Mouse (Mus musculus) cerebellum, adult 11 months (tissue): ENCODE data around the gene Krba1.

Source experiments
- DNase-seq: peaks from one replicate; pipeline ENCODE4 v3.0.0; 2022

Krba1 gene

DNA sequence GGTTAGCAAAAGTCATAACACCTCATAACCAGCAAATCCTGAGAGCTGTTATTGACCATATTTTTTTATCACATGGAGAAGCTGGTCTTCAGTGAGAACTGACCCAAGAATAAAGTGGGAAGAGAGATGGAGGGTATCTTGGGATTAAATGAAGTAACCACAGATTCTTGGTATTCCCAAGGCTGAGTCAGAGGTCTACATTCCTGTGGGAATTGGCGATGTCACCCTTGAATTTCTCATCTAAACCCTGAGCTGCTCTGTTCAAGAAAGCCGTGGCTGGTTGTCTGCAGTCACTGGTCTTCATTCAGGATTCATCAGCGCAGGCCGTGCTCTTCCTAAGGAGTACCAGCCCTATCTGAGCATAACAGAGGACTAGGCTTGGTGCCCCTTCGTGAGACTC lies 31.6 kb downstream of the Krba1 start:
- DNase-seq, result no peak

DNA sequence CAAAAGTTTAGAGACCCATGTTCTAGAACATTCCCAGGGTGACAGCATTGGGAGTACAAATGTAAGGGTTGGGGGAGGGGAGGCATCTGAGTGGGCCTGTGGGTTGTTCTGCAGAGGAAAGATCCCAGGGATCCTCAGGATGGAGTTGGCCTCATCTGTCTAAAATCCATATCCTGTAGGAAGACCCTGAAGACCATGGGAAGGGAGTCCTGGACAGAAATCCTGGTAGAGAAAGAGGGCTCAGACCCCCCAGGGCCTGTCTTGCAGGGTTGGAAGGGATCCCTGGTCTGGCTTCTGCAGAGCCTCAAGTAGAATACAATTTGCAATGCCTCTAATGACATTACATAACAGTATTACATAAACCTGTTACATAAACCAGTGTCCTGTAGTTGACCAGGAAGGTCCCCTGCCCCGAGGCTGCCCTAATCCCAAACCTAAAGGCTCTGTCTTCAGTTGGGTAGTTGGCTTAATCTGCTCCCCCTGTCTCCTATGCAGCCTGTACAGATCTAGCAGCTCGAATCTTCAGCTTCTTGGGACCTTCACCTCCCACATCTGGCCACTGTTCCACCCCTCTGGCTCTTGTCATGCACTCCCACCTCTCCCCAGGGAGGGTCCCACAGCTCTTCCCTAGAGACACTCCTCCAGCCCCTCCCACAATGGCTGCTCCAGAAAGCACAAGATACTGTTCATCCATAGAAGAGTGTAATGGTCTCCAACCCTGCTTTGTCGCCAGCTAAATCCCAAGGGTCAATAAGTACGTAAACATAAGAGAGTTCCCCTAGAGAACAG lies 33.6 kb downstream of the Krba1 start:
- DNase-seq, result peak; percentile 47

DNA sequence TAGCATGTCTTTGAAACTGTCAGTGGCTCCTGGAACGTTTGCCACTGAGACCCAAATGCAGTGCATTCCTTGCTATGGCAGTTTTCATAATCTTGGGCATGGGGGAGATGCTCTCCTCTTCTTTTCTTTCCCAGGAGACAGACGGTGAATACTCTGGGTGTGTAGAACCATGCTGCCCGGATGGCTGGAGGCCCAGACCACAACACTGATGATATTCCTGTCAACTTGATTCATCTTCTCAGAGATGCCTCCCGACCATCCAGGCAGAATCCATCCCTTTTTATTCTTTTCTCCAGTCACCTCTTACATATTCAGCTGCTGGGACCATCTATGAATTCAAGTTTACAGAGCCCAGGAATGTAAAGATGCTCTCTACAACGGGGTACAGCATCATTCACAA lies 35.4 kb downstream of the Krba1 start:
- no peak for DNase-seq

DNA sequence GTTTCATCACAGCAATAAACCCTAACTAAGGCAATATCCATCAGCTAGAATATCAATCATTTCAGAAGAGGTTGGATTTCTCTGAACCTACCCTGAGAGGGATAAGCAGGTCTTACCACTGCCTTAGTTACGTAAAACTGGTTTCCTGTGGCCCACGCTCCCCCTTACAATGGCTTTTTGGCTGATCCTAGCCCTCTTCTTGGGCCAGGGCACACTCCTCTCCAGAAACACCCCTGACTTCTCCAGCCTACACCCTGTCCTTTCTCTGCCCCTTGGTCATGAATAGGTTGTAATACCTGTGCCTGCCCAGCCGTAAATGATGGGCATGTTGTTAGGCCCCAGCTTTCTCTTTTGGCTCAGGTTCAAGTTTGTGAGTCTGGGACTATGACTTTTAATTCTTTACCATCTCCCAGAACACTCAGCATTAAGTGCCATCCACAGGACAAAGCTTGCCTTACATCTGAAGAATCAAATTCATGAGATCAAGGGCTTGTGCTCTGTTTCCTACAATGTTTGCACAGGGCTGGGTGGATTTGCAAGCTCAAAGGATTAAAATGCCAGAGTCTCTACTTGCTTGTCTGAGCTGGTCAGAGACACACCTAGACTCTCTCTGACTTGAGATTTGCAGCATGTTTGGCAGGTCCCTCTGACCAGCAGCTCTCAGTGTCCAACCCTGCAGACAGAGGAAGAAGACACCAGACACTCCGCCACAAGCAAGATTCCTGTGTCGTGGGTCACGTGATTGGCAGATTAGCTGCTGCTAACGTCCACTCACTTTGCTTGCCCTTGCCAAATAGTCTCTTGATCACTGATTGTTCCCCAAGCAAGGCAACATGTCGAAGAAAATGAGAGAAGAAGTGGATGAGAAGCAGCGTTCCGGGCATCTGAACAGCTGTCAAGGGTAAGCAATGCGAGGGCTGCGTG lies 37.8 kb downstream of the Krba1 start:
- no peak for DNase-seq

DNA sequence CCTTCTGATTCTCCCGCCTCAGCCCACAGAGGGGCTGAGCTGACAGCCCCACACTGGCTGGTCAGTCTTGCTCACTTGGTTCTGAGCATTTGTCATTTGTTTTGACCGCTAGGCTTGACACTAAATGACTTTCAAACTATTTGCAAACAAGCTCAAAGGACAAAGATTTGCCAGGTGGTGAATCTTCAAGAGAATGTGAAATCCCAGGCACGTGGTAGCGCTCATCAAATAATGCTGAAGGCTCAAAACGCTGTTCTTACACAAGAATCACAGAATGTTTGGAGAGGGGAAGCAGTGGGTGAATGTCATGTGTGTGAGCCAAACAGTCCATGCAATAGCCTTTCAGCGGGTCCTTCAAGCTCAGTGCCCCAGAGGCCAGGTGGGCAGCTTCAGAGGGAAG lies 39.3 kb downstream of the Krba1 start:
- DNase-seq, result no peak

DNA sequence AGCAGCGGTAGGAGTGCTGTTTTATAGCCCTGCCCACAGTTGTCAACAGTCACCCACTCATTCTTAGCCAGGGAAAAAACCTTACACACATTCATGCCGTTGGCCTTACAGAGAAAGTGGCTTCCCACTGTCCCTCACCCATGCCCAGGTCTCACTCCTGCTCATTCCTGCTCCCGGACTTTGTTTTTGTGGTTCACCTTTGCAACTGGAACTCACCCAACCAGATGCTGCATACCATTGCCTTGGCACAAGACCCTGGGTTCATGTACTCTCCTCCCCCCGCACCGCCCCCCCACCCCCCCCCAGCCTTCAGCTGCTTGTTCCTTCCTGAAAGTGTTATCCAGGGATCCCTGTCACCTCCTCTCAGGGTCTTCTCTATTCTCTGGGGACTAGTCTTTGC lies 39.7 kb downstream of the Krba1 start:
- no peak for DNase-seq

DNA sequence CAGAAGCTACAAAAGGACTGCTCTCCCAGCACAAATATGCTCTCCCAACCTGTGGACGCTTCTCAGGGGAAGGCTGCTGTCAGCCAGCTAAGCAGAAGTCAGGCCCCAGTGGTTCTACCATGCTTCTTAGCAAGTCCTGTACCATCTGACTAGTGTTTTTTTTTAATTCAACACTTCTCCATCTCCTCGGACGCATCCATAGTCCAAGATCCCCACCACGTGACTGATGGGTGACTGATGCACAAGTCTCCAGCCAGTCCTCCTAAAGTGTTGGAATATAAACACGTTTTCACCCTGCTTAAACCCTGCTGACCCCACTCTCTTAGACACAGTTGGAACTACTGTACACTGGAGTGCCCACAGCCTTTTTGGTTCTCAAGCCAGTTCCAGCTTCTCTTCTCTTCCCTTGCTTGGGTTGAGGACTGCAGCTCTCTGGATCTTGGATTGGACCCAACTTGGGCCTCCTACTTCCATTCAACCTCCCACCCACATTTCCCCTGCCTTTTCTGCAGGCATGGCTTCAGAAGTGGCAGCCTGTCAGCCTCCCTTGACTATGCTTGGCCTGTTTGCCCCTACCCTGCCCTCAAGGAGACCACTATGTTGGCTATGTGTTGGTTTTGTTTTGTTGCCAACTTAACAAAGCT lies 40.4 kb downstream of the Krba1 start:
- DNase-seq, result no peak

DNA sequence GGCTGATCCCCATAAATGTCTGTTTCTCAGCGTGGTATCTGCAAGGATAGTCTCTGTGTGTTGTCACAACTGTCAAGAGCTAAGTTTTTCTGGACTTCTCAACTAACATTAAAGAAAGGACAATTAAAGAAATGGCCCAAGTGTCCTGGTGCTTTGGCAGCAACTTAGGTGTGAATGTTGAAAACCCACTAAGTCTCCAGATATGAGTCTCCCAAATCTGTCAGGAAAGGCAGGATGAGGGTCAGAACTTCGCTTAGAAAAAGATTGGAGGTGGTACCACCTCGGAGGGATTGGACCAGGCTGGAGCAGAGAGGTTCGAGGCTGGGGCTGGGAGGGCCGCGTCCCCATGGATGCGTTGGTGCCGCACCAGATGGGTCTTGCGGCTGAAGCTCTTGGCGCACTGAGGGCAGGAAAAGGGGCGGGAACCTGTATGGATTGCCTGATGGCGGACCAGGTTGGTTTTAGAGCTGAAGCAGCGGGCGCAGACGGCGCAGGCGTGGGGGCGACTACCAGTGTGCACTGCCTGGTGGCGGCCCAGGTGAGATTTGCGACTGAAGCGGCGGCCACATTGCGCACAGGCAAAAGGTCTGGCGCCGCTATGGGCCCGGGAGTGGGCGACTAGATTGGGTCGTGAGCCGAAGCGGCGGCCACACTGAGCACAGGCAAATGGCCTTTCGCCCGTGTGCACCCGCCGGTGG lies 42.4 kb downstream of the Krba1 start:
- no peak for DNase-seq

DNA sequence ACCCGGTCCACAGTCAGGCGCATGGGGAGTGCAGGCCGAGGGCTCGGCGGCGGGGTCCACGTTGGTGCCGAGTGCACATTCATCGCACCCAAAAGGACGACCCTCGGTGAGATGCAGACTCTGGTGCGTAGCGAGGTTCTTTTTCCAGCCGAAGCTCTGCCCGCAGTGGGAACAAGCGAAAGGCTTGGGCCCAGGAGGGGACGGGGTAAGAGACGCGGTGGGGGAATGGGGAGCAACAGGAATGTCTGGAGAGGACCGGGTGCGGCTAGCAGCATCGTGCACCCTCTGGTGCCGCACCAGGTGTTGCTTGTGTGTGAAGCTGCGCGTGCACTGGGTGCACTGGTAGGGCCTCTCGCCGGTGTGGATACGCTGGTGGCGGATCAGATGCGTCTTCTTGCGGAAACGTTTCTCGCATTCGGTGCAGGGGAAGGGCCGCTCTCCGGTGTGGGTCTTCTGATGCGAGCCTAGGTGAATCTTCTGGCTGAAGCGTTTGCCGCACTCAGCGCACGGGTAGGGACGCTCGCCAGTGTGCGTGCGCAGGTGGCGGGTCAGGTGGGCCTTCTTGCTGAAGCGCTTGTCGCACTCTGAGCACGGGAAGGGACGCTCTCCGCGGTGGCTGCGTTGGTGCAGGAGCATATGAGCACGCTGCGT lies 43.2 kb downstream of the Krba1 start:
- DNase-seq, result no peak

DNA sequence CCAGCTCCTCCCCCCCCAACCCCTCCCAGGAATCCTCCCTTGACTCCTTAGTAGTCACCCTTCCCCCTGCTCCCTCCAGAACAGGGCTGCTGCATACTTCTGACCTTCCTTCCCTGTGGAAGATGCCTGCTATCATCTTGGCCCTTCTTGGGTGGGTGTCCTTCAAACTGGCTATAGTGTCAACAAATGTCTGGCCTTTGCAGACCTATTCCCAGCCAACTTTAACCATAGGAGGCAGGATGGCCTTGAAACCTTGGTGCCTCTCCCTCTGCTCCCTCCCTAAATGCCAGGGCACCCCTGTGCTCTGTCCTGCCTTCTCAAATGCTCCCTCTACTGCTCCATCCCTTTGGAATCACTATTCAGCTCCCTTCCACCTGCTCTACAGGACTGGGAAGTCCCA lies 44.3 kb downstream of the Krba1 start:
- DNase-seq, result no peak

DNA sequence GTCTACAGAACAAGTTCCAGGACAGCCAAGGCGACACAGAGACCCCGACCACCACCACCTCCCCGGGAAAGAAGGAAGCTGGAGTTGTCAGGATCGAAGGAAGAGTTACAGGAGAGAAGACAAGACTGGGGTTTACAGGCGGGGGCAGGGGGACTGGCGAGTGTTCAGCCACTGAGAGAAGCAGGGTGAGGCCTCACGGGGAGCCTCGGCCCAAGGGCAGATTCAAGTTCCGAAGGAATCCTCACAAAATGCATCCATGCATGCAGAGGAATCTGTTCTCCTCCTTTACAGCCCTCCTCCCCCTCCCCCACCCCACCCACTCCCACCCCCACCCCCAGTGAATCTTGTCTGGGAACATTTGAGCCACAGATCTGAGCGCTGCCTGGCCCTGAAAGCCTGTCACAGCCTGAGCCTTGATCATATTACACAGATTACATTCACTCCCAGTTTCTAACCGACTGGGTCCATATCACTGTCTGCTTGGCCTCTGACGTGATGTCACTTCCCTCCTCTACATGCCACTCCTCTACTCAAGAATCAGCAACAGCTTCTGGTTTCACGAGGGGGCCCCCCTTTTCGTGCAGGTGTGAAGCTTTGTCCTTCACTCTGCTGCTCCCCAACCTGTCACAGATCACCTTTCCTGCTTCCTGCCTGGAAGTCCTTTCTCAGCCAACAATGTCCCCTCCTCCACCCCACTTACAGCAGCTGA lies 45.1 kb downstream of the Krba1 start:
- no peak for DNase-seq

DNA sequence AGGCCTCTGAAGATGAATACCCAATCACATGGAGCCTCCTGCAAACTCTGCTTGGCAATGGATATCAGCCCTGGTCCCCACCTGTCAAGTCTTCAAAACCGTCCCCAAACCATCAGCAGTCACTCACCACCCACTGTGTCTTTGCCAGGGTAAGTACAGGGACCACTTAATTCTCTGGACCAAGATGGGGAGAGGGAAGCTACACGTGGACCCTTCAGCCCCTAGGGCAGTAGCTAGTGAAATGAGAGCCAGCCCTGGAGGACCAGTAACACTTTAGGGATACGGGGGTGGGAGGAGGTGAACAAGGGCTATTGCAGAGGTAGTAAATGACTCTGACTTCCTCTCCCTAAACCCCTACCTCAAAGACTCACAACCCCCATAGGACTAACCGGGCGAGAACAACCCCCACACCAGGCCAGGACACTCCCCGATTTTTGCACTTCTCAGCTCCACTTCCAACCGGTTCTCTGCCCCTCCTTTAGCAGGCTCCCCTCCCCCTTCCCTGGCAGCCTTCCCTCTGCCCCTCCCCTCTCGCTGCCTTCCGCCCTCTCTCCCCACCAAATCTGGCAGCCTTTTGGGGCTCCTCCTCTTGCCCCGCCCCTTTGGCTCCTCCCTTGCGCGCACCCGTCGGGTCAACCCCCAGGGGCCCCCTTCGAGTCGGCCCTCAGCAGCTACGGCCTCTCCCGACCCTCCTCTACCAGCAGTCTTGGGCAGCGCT lies 48.4 kb downstream of the Krba1 start:
- DNase-seq, result peak; percentile 90

DNA sequence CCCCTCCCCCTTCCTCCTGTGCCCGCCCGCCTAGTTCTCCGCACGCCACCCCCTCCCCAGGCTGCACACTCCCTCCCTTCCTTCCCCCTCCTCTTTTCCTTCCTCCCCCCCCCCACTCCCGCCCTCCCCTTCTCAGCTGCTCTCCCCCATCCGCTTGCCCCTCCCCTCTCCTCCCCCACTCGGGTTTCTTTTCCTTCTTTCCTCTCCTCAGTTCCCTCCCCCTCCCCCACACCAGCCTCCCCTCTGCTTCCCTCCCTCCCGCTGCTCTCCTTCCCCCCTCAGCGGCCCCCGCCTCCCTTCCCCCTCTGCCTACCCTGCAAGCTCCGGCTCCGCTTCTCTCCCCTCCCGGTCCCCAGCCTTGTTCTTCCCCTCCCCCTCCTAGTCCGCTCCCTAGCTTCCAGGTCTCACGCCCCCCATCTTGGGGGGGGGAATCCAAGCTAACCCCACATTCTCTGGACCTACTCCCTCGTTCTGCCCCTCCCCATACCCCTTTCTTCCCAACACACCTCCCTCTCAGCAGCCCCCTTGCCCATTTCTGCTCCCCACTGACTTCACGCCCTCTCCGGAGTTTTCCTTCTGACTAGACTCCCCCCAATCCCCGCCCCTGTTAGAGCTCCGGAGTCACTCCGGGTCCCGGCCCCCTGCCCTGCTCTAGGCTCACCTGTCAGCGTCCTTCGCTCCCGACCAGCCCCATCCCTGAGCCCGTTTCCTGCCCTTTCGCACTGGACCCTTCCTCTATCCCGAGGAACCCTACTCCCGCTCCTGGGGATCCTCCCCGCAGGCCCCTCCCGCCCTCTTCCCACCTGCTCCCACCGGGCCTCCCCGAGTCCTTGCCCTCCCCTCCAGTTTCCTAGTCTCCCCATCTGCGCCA lies 49.2 kb downstream of the Krba1 start:
- DNase-seq, result peak; percentile 66

DNA sequence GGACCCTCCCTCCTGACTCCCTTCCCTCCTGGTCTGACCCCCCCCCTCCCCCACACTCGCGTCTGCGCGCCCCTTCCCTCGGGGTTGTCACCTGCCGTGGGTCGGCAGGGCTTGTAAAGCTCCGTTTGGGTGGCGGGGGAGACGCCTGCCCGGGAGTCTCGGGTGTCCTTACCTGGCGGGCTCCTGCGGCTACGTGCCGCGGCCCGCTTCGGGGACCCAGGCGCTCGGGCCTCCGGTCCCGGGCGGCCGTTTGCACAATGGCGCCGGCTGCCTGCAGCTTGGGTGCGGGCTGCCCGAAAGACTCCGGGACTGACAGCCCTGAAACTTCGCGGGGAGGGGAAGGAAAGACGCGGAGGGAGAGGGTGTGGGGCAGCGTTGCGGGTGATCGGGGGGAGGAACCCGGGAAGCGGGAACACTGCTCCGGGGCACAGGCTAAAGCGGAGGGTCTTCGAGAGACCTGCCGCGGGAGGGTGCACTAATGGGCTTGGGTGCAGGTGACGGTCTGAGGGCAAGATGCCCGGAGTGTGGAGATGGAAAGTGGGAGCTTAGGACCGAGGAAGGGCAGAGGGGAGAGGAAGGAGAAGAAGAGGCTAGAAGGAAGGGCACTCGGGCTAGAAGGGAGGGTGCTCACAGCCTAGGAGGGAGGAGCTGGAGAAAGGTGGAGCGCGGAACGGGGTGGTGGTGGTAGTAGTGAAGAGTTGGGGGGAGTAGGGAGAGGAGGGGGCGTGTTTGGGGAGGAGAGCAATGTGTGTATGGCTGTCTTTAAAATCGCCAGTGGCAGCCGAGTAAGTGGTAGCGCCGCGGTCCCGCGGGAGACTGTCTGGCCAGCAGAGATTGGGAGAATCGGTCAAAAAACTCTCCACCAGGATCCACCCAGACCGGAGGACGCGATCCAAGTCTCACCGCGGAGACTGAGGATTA lies 50.1 kb downstream of the Krba1 start, which contains the start of gene Zfp467:
TSS of gene Zfp467 (minus strand) at position 645 of the 921 bp plus-strand sequence.
- DNase-seq, result peak; percentile 71

DNA sequence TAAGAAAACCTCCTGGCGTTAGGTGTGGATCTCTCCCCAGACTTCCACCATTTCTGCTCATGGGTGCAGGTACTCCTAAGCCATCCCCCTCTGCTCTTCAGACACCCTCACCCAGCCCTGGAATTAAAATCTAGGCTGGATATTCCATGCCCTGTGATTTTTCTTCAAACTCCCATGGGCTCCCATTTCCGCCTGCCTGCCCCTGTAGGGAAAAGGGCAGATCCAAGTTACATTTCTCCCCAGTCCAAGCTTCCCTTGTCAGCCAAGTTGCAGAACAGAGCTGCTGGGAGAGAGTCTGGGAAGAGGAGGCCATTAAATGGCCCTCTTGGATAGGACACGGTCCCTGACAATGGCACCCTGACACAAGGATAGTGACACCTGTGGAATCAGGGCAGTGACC lies 50.9 kb downstream of the Krba1 start:
- DNase-seq, result no peak

DNA sequence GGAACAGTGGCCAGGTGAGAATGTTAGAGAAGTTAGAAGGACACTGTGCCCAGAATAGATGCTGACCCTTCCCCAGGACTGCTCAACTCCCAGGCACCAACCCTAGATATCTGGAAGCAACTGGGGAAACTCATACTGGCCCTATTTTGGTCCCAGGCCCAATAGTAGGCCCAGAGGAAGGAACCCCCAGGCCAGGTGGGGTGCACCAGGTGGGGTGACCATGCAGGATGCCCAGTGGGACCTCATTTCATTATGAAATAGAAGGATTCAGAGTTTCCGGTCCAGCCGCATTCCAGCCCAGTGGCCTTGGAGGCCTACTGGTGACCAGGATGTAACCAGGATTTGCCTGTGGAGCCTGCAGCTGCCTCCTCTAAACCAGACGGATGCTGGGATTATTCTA lies 51.5 kb downstream of the Krba1 start:
- no peak for DNase-seq

DNA sequence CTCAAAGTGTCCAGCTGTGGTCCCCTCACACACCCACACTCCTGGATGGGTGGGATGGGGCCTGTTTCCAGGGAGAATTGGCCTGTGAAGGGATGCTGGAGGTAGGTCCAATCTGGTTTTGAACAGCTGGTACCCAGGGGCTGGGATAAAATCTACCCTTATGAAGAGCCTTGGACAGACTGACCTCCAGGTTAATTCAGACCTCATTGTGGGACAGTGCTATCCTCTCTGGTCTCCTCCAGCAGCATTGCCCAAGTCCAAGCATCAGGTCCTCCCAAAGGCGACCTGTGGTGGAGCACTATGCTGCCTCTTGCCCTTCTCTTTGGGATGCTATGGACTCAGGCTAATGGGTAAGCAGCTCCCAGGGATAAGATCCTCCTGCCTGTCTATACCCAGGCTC lies 52.5 kb downstream of the Krba1 start, which contains the start of gene Sspo:
TSS of gene Sspo (plus strand) at position 301 of the 400 bp plus-strand sequence.
- DNase-seq, result no peak

DNA sequence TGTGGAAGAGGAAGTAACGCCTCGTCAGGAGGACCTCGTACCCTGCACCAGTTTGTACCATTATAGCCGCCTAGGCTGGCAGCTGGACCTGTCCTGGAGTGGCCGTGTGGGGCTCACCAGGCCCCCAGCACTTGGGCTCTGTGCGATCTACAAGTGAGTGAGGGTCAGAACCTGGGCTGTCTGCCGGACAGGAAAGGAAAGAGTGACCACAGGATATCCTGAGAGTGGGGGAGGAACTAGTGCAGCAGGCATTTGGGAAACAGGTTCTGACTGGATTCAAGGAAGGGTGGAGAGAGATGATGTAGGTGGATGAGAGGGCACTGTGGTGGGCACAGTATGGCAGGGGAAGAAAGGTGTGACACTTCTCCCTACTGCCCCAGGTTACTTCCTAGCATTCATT lies 53.1 kb downstream of the Krba1 start:
- DNase-seq, result no peak

DNA sequence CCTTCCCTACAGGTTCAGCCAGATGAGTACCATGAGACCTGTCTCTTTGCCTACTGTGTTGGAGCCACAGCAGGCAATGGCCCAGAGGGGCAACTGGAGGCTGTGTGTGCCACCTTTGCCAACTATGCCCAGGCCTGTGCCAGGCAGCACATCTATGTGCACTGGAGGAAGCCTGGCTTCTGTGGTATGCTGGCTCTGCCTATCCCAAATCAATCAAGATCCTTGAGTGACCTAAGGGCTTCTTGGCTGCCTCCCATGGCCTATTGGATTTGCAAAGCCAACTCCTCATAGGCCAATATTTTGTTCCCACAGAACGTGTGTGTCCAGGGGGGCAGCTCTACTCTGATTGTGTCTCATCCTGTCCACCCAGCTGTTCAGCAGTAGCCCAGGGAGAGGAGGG lies 56.8 kb downstream of the Krba1 start:
- DNase-seq, result no peak
